Mouse (Mus musculus) spleen, postnatal 4 days (tissue): ENCODE measurements around the gene Wnt2b.

Source experiments
- DNase-seq, 2 experiments: peaks; one replicate each; pipeline ENCODE4 v3.0.0; 2022; ENCODE audit warnings: low spot score in 2 of 2

Wnt2b gene

GRCm38 (mm10) chr3:104961066-104962059, at the start of gene Wnt2b:
Gene Wnt2b (minus strand): TSS chr3:104961921.
- DNase-seq = peak in 1 of 2 experiments; percentile 64

- no peak for DNase-seq
Observed at GRCm38 (mm10) chr3:105010681-105011339, 49.1 kb upstream of the Wnt2b start.

GRCm38 (mm10) chr3:105008070-105008469, 46.3 kb upstream of the Wnt2b start:
- DNase-seq = no peak

- no peak for DNase-seq
Observed at GRCm38 (mm10) chr3:105006101-105006500, 44.4 kb upstream of the Wnt2b start.

- no peak for DNase-seq
Observed at GRCm38 (mm10) chr3:105005561-105006065, 43.9 kb upstream of the Wnt2b start.

- DNase-seq = no peak
Observed at GRCm38 (mm10) chr3:105005011-105005410, 43.3 kb upstream of the Wnt2b start.

GRCm38 (mm10) chr3:105003960-105004463, 42.3 kb upstream of the Wnt2b start:
- no peak for DNase-seq

GRCm38 (mm10) chr3:105001374-105001773, 39.7 kb upstream of the Wnt2b start:
- no peak for DNase-seq

GRCm38 (mm10) chr3:105000561-105000960, 38.8 kb upstream of the Wnt2b start:
- no peak for DNase-seq

GRCm38 (mm10) chr3:104997563-104997962, 35.8 kb upstream of the Wnt2b start:
- no peak for DNase-seq

GRCm38 (mm10) chr3:104995707-104996106, 34.0 kb upstream of the Wnt2b start:
- DNase-seq = peak in 1 of 2 experiments; percentile 42

GRCm38 (mm10) chr3:104994415-104994841, 32.7 kb upstream of the Wnt2b start:
- DNase-seq = peak in 1 of 2 experiments; percentile 49

GRCm38 (mm10) chr3:104993800-104994199, 32.1 kb upstream of the Wnt2b start:
- DNase-seq = no peak

- DNase-seq = peak; percentile 76 to 92
Observed at GRCm38 (mm10) chr3:104992709-104993388, 31.1 kb upstream of the Wnt2b start.

GRCm38 (mm10) chr3:104991703-104992102, 30.0 kb upstream of the Wnt2b start:
- DNase-seq = peak in 1 of 2 experiments; percentile 31

GRCm38 (mm10) chr3:104987884-104988283, 26.2 kb upstream of the Wnt2b start:
- peak in 1 of 2 experiments; percentile 51 for DNase-seq

- peak in 1 of 2 experiments; percentile 23 for DNase-seq
Observed at GRCm38 (mm10) chr3:104979735-104980134, 18.0 kb upstream of the Wnt2b start.

- DNase-seq = peak; percentile 74 to 90
Observed at GRCm38 (mm10) chr3:104967548-104968300, 6.0 kb upstream of the Wnt2b start.

- DNase-seq = no peak
Observed at GRCm38 (mm10) chr3:104965991-104966554, 4.4 kb upstream of the Wnt2b start.
